Mouse (Mus musculus): Measurements from ENCODE around the gene Alk.

DNA sequence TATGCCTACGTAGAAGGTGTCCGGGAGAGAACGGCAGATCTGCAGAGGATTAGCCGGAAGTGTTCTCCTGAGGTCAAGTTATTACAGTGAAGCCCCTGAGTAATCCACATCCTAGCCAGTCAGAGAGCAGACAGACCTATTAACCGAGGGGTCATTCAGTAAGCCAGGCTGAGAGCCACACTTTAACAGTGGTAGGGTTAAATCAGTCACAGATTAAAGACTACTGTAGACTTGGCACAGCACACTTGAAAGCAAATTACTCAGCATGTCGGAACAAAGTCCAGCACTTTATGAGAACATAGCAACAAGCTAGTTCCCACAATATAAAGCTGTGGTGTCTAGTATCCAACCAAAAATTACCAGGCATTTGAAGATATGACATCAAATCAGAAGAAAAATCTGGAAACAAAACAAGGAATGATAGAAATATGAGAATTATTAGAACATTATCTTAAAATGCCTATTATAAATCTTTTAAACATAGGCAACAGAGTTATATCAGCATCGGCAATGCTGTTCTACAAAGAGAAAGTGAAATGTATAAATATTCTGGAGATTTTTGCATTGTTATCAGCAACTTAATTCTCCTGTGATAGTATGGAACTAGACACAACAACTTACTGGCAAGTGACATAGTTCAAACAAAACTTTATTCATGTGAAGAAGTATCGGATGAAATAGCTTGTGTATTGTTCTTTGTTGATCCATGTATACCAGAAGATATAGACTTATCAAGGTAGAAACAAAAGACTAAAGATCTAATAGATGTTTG lies 472.1 kb downstream of the Alk start:
- TF ChIP-seq CTCF (IDR thresholded peaks at IDR 0.05; ENCODE audit: low read depth) (no peak), EP300 (optimal IDR thresholded peaks at IDR 0.05) (no peak)
